Mouse (Mus musculus) forebrain, postnatal 0 days (tissue): ENCODE results near the gene Plcd3. TPM values are rescaled to one million over a fixed set of nuclear protein-coding genes. Genes with fewer than 3 reads are reported as not detected.

Source experiments
- ATAC-seq: fragments of 200-750 bp; cut with Nextera tagmentation; 2 replicates; pipeline ENCODE4 v1.8.0; 2017; ENCODE audit warnings: mild to moderate bottlenecking, moderate library complexity
- DNase-seq: peaks from one replicate; pipeline ENCODE4 v3.0.0-alpha.2; 2015
- H3K27ac ChIP-seq: fragments of 300-500 bp; sonication (generic); 2 replicates; pipeline ENCODE4 v1.5.1; 2014; ENCODE audit warnings: low read depth, mild to moderate bottlenecking, antibody characterized with exemption, low read length, moderate library complexity, mixed read lengths
- H3K27me3 ChIP-seq: fragments of 300-500 bp; sonication (generic); 2 replicates; pipeline ENCODE4 v1.6.1; 2014; ENCODE audit warnings: mild to moderate bottlenecking, low read length, mixed read lengths; ENCODE audit not compliant: insufficient read depth
- H3K36me3 ChIP-seq: fragments of 300-500 bp; sonication (generic); 2 replicates; pipeline ENCODE4 v1.6.1; 2014; ENCODE audit warnings: mild to moderate bottlenecking, moderate library complexity; ENCODE audit not compliant: insufficient read depth
- H3K4me1 ChIP-seq: fragments of 300-500 bp; sonication (generic); 2 replicates; pipeline ENCODE4 v1.6.1; 2014; ENCODE audit warnings: antibody characterized with exemption; ENCODE audit not compliant: insufficient read depth
- H3K4me2 ChIP-seq: fragments of 300-500 bp; sonication (generic); 2 replicates; pipeline ENCODE4 v1.6.1; 2014; ENCODE audit warnings: low read depth, mild to moderate bottlenecking, moderate library complexity
- H3K4me3 ChIP-seq: fragments of 300-500 bp; sonication (generic); 2 replicates; pipeline ENCODE4 v1.5.1; 2014; ENCODE audit warnings: low read depth, low read length, mixed read lengths
- H3K9ac ChIP-seq: fragments of 300-500 bp; sonication (generic); 2 replicates; pipeline ENCODE4 v1.6.1; 2014; ENCODE audit warnings: mild to moderate bottlenecking
- H3K9me3 ChIP-seq: fragments of 300-500 bp; sonication (generic); 2 replicates; pipeline ENCODE4 v1.6.1; 2016; ENCODE audit warnings: low read length
- CTCF ChIP-seq: sonication (generic); IDR thresholded peaks from 2 replicates; pipeline ENCODE4 v1.5.1; 2016; ENCODE audit warnings: antibody characterized with exemption, control low read depth, low read depth
- WGBS: fragments of 180-500 bp; shearing (Covaris S2); extraction: QIAGEN DNeasy Blood & Tissue Kit; methylation state at CpG from one replicate; pipeline ENCODE4 v1.1.7; 2014; 5-methylcytosine and 5-hydroxymethylcytosine counted together
- polyA plus RNA-seq: library from polyadenylated mRNA; unstranded; fragments of >200 nt; fragmentation: Nextera tagmentation; extraction: Ambion mirVana; gene quantifications from 2 replicates; pipeline ENCODE4 v1.2.1, GENCODE M21; 2015
- total RNA-seq: library from RNA; depleted of rRNA; stranded (reverse); fragments of >200 nt; gene quantifications from 2 replicates; pipeline ENCODE4 v1.2.3, GENCODE M21; 2014; rRNA removed

Plcd3 gene
- 8.5 and 8.8 TPM in 2 replicates for total RNA-seq
- 3.6 TPM in 2 replicates for polyA plus RNA-seq

DNA sequence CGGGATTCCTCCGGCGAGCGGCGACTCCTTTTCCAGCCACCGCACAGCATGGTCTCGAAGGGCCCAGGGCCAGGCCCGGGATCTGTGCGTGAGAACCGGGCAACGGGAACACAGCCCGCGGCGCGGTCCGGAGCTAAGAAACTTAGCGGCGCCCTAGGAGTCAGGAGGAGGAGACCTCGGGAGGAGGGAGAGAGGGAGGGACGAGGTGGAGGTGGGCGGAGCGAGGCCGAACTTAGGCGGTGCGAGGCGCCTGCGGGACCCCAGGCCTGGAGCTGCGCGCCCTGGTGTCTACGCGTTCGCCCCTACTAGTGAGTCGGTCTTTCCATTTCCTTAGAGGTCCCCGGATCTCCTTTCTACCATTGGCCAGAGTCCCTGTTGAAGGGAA, at the start of gene Plcd3, which contains the start of gene Acbd4:
Gene Plcd3, minus strand, starts transcription at position 178 of the 385 bp plus-strand sequence.
Gene Acbd4, plus strand, starts transcription at position 202 of the 385 bp plus-strand sequence.
- Histone ChIP-seq H3K4me2 (peak within 1 kb of the TSS; percentile 81), H3K4me1 (0 out of 2 replicates have a peak, but pooled peaks cover 16% of the 10 kb centered on the region), H3K27ac (no peak within 1 kb of the TSS), H3K36me3 (no peaks in the 10 kb centered on the region), H3K27me3 (peaks cover 7% of the 10 kb centered on the region; the same call in 1 of the 2 replicates), H3K4me3 (peak within 1 kb of the TSS; percentile 50), H3K9me3 (no peaks in the 10 kb centered on the region), H3K9ac (peak within 1 kb of the TSS; percentile 53)
- WGBS: 0% methylated on average over 34 of the region's 34 CpGs
- ATAC-seq (no peak), DNase-seq (no peak)
- no peak for TF ChIP-seq CTCF

DNA sequence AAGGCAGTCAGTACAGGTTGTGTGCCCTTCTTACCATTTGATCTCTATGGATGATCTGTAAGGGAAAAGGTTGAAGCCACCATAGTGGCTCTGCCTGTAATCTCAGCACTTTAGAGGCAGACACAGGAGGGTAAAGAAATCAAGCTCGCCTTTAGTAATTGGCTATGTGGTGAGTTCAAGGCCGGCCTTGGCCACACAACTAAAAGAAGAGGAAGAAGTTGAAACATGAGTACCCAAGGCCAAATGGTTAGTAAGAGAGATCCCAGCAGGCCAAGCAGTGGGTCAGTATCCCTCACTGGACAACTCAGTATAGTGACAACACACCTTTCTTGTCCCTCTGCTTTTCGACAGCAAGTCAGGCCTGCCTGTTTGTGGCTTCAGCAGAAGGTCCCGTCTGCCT, 48.3 kb upstream of the Plcd3 start:
- Histone ChIP-seq H3K36me3 (no peaks in the 10 kb centered on the region), H3K9ac (no peak overlapping the region), H3K9me3 (no peaks in the 10 kb centered on the region), H3K27ac (no peak overlapping the region), H3K4me1 (no peaks in the 10 kb centered on the region), H3K4me3 (no peak overlapping the region), H3K27me3 (no peaks in the 10 kb centered on the region), H3K4me2 (no peak overlapping the region)
- DNase-seq: no peak
- no peak for TF ChIP-seq CTCF
- 95% methylated on average over 4 of the region's 4 CpGs for WGBS
- no peak for ATAC-seq

DNA sequence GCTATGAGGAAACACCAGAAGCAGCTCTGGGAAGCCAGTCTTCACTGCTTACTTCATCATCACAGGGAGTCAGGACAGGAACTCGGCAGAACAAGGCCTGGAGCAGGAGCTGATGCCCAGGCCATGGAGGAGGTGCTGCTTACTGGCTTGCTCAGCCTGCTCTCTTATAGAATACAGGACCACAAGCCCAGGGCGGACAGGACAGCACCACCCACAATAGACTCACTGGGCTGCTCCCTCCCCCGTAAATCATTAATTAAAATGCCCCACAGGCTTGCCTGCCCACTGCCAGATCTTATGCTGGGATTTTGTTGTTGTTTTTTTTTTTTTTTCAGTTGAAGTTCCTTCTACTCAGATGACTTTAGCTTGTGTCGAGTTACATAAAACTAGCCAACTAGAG, 46.3 kb upstream of the Plcd3 start:
- TF ChIP-seq CTCF: no peak
- no peaks in the 10 kb centered on the region for H3K9me3 ChIP-seq
- no peaks in the 10 kb centered on the region for H3K36me3 ChIP-seq
- H3K27ac ChIP-seq: no peak overlapping the region
- no peaks in the 10 kb centered on the region for H3K27me3 ChIP-seq
- 0 out of 2 replicates have a peak, but pooled peaks cover 4% of the 10 kb centered on the region for H3K4me1 ChIP-seq
- no peak overlapping the region for H3K4me2 ChIP-seq
- H3K4me3 ChIP-seq: no peak overlapping the region
- WGBS: 57% methylated on average over 4 of the region's 4 CpGs
- DNase-seq: no peak
- no peak for ATAC-seq
- no peak overlapping the region for H3K9ac ChIP-seq

DNA sequence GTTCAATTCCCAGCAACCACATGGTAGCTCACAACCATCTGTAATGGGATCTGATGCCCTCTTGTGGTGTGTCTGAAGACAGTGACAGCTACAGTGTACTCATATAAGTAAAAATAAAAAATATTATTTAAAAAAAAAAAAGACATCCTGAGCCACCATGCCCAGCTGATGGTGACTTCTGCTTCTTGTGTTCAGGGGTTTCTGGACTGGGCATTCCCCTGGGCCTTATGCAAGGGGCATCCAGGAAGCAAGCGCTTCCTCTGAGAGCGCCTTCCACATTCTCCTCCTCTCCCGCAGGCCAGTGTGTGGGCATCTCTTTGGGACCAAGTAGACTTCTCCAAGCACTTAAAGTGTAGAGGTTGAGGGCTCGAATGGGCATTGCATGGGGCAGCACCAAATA, 44.9 kb upstream of the Plcd3 start:
- Histone ChIP-seq H3K4me3 (no peak overlapping the region), H3K27me3 (no peaks in the 10 kb centered on the region), H3K27ac (no peak overlapping the region), H3K9me3 (no peaks in the 10 kb centered on the region), H3K9ac (no peak overlapping the region), H3K36me3 (no peaks in the 10 kb centered on the region), H3K4me1 (0 out of 2 replicates have a peak, but pooled peaks cover 4% of the 10 kb centered on the region), H3K4me2 (no peak overlapping the region)
- DNase-seq: no peak
- 89% methylated on average over 4 of the region's 4 CpGs for WGBS
- no peak for ATAC-seq
- no peak for TF ChIP-seq CTCF

DNA sequence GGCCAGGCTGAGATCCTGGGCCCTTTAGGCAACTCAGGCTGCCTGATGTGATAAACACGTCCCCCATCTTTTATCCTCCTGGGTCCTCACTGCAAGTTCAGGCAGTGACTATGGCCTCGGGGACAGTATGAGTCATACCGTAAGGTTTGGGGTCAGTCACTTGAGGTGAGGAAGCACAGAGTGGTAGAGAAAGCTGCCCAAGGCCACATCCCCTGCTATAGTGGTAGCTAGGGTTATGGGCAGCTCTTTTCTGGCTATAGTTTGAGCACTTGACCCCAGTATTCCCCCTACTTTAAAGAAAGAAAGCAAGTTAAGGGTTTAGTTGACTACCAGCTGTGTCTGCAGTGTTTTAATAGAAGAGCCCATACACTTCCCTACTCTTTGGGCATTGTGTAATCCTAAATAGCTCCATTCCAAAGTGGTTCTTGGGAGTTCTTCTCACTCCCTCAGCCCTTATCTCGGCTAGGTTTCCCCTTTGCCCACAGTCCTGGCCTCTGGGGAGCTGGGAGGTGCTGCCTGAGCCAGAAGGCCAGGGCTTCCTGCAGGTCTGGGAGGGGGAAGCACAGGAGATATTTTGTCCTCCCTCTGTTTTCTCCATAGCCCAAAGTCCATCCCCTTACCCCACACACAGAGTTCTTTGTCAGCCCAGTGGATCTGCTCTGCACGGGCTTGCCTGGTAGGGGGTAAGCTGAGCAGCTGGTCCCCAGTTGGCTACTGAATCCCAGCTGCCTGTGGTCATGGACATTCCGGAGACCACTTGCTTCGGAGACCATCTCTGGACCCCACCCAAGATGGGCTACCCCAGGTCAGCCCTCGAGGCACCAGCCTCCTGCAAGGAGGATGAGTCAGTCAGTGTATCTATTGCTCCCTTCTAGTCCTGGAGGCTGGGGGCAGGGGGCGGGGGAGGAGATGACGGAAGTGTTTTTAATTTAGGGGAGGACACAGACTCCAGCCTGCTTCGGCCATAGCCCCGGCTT, 43.1 kb upstream of the Plcd3 start:
- H3K4me3 ChIP-seq: no peak overlapping the region
- no peak for DNase-seq
- H3K27ac ChIP-seq: no peak overlapping the region
- no peaks in the 10 kb centered on the region for H3K9me3 ChIP-seq
- H3K4me2 ChIP-seq: no peak overlapping the region
- H3K9ac ChIP-seq: no peak overlapping the region
- 0 out of 2 replicates have a peak, but pooled peaks cover 4% of the 10 kb centered on the region for H3K4me1 ChIP-seq
- TF ChIP-seq CTCF: no peak
- 48% methylated on average over 12 of the region's 12 CpGs for WGBS
- ATAC-seq: no peak
- no peaks in the 10 kb centered on the region for H3K27me3 ChIP-seq
- H3K36me3 ChIP-seq: peaks cover 7% of the 10 kb centered on the region

DNA sequence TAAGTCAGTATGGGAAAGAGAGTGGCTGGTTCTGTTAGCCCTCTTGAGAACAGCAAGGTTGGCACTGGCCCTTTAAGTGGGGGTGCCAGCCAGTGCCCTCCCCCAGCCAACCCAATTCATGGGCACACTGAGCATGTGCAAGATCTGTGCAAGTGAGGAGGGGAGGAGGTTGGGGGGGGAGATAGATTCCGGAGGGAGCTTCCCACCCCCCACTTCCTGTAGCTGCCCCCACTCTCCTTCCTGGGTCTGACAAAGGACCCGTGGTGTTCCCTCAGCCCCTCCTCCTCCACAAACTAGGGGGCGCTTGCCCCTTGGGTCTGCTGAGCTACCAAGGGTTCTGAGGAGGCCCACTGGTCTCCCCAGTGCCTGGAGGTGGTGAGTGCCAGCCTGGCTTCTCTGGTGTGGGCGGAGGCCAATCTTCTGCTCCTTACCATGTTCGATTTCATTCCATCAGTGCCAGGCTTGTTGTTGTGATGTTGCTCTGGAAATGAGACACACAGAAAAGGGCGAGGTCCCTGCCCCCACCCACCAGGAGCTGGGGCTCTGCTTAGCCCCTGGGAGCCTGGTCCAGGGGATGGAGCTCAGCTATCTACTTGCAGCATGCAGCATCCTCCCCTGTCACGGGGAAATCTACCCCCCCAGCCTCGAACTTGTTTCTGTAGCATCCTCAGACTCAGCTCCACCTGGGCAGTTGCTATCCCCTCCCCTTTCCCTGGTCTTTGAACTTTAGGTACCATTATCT, 41.2 kb upstream of the Plcd3 start:
- H3K27ac ChIP-seq: peak overlapping the region; percentile 95
- 17% methylated on average over 8 of the region's 8 CpGs for WGBS
- H3K9ac ChIP-seq: peak overlapping the region; percentile 65
- peak; percentile 97 for ATAC-seq
- peak; percentile 59 for TF ChIP-seq CTCF
- peak overlapping the region; percentile 68 for H3K4me2 ChIP-seq
- peak; percentile 95 for DNase-seq
- peak overlapping the region; percentile 36 for H3K4me3 ChIP-seq
- peaks cover 15% of the 10 kb centered on the region for H3K36me3 ChIP-seq
- no peaks in the 10 kb centered on the region for H3K27me3 ChIP-seq
- H3K9me3 ChIP-seq: no peaks in the 10 kb centered on the region
- 0 out of 2 replicates have a peak, but pooled peaks cover 4% of the 10 kb centered on the region for H3K4me1 ChIP-seq

DNA sequence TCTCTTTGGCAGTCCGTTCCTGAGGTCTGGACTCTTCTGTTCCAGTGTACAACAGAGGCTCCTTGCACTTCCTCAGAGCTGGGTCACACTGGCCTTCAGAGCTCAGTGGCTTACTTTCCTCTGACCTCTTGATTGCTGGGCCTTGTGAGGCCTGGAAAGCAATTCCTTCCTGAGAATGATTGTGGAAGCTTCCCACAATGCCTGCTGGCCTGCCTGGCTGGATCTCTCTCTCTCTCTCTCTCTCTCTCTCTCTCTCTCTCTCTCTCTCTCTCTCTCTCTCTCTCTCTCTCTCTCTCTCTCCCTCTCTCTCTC, 40.4 kb upstream of the Plcd3 start:
- H3K27me3 ChIP-seq: no peaks in the 10 kb centered on the region
- peaks cover 15% of the 10 kb centered on the region for H3K36me3 ChIP-seq
- peak overlapping the region; percentile 68 for H3K4me2 ChIP-seq
- DNase-seq (peak; percentile 28), ATAC-seq (no peak)
- H3K27ac ChIP-seq: peak overlapping the region; percentile 95
- no peak overlapping the region for H3K4me3 ChIP-seq
- H3K9me3 ChIP-seq: no peaks in the 10 kb centered on the region
- 0 out of 2 replicates have a peak, but pooled peaks cover 4% of the 10 kb centered on the region for H3K4me1 ChIP-seq
- no peak for TF ChIP-seq CTCF
- peak overlapping the region; percentile 65; the same call in 1 of the 2 replicates for H3K9ac ChIP-seq
- WGBS: 25% methylated on average over 1 of the region's 1 CpGs
